Mouse (Mus musculus): Measurements from ENCODE around the gene Fbxw10. TPM values are rescaled to one million over a fixed set of nuclear protein-coding genes. Genes with fewer than 3 reads are reported as not detected.

Fbxw10 gene
- 0.24 and 0.30 TPM in 2 replicates for polyA plus RNA-seq (2014; fragmentation: Nextera tagmentation; extraction: Ambion mirVana)

GRCm38 (mm10) chr11:62846961-62847654 lies at the start of gene Fbxw10:
Fbxw10 (plus strand) TSS chr11:62847069.
- H3K4me2 ChIP-seq, result peak within 1 kb of the TSS; percentile 41
- no peaks in the 10 kb centered on the region for H3K4me1 ChIP-seq (ENCODE audit: insufficient read depth)
- DNase-seq (peak; percentile 82), ATAC-seq (ENCODE audit: insufficient read depth) (no peak)
- H3K36me3 ChIP-seq (ENCODE audit: insufficient read depth), result no peaks in the 10 kb centered on the region
- H3K27ac ChIP-seq (ENCODE audit: low read depth), result no peak within 1 kb of the TSS
- no peak for TF ChIP-seq CTCF (IDR thresholded peaks at IDR 0.05; ENCODE audit: low read depth)
- H3K4me3 ChIP-seq (ENCODE audit: low read depth, low read length), result no peak within 1 kb of the TSS
- no peaks in the 10 kb centered on the region for H3K27me3 ChIP-seq (ENCODE audit: insufficient read depth, low read length)
- peak within 1 kb of the TSS; percentile 10; the same call in 1 of the 2 replicates for H3K9ac ChIP-seq
- no peaks in the 10 kb centered on the region for H3K9me3 ChIP-seq (ENCODE audit: low read depth, low read length)
- WGBS, result 20% methylated on average over 12 of the region's 12 CpGs

- H3K27me3 ChIP-seq (ENCODE audit: insufficient read depth, low read length), result no peaks in the 10 kb centered on the region
- no peaks in the 10 kb centered on the region for H3K9me3 ChIP-seq (ENCODE audit: low read depth, low read length)
- WGBS, result 44% methylated on average over 13 of the region's 13 CpGs
- no peak for TF ChIP-seq CTCF (IDR thresholded peaks at IDR 0.05; ENCODE audit: low read depth)
- H3K4me1 ChIP-seq (ENCODE audit: insufficient read depth), result no peaks in the 10 kb centered on the region
- ATAC-seq (ENCODE audit: insufficient read depth) (no peak), DNase-seq (no peak)
- H3K9ac ChIP-seq, result no peak overlapping the region
- H3K27ac ChIP-seq (ENCODE audit: low read depth), result no peak overlapping the region
- H3K4me3 ChIP-seq (ENCODE audit: low read depth, low read length), result no peak overlapping the region
- no peaks in the 10 kb centered on the region for H3K36me3 ChIP-seq (ENCODE audit: insufficient read depth)
- H3K4me2 ChIP-seq, result peak overlapping the region; percentile 19; the same call in 1 of the 2 replicates
Observed at GRCm38 (mm10) chr11:62804119-62804518, 42.8 kb upstream of the Fbxw10 start.

- no peak for DNase-seq
- Histone ChIP-seq H3K9ac (no peak overlapping the region), H3K9me3 (ENCODE audit: low read depth, low read length) (no peaks in the 10 kb centered on the region), H3K36me3 (ENCODE audit: insufficient read depth) (no peaks in the 10 kb centered on the region), H3K4me1 (ENCODE audit: insufficient read depth) (no peaks in the 10 kb centered on the region), H3K27me3 (ENCODE audit: insufficient read depth, low read length) (no peaks in the 10 kb centered on the region), H3K27ac (ENCODE audit: low read depth) (no peak overlapping the region), H3K4me2 (no peak overlapping the region), H3K4me3 (ENCODE audit: low read depth, low read length) (no peak overlapping the region)
- no peak for TF ChIP-seq CTCF (IDR thresholded peaks at IDR 0.05; ENCODE audit: low read depth)
- ATAC-seq (ENCODE audit: insufficient read depth), result no peak
- 81% methylated on average over 2 of the region's 2 CpGs for WGBS
Observed at GRCm38 (mm10) chr11:62807965-62808364, 38.9 kb upstream of the Fbxw10 start.

GRCm38 (mm10) chr11:62809201-62809600 lies 37.7 kb upstream of the Fbxw10 start:
- Histone ChIP-seq H3K9ac (no peak overlapping the region), H3K4me3 (ENCODE audit: low read depth, low read length) (no peak overlapping the region), H3K36me3 (ENCODE audit: insufficient read depth) (no peaks in the 10 kb centered on the region), H3K4me1 (ENCODE audit: insufficient read depth) (0 out of 2 replicates have a peak, but pooled peaks cover 5% of the 10 kb centered on the region), H3K27ac (ENCODE audit: low read depth) (no peak overlapping the region), H3K9me3 (ENCODE audit: low read depth, low read length) (no peaks in the 10 kb centered on the region), H3K27me3 (ENCODE audit: insufficient read depth, low read length) (no peaks in the 10 kb centered on the region), H3K4me2 (no peak overlapping the region)
- peak; percentile 46 for DNase-seq
- TF ChIP-seq CTCF (IDR thresholded peaks at IDR 0.05; ENCODE audit: low read depth), result peak; percentile 66
- 57% methylated on average over 4 of the region's 4 CpGs for WGBS
- ATAC-seq (ENCODE audit: insufficient read depth), result no peak

GRCm38 (mm10) chr11:62812268-62812667 lies 34.6 kb upstream of the Fbxw10 start:
- no peak for TF ChIP-seq CTCF (IDR thresholded peaks at IDR 0.05; ENCODE audit: low read depth)
- no peak for ATAC-seq (ENCODE audit: insufficient read depth)
- WGBS, result 72% methylated on average over 6 of the region's 6 CpGs
- peaks cover 10% of the 10 kb centered on the region; the same call in 1 of the 2 replicates for H3K4me1 ChIP-seq (ENCODE audit: insufficient read depth)
- H3K9ac ChIP-seq, result no peak overlapping the region
- no peak overlapping the region for H3K27ac ChIP-seq (ENCODE audit: low read depth)
- H3K4me2 ChIP-seq, result no peak overlapping the region
- H3K4me3 ChIP-seq (ENCODE audit: low read depth, low read length), result no peak overlapping the region
- H3K27me3 ChIP-seq (ENCODE audit: insufficient read depth, low read length), result no peaks in the 10 kb centered on the region
- H3K36me3 ChIP-seq (ENCODE audit: insufficient read depth), result no peaks in the 10 kb centered on the region
- no peaks in the 10 kb centered on the region for H3K9me3 ChIP-seq (ENCODE audit: low read depth, low read length)
- no peak for DNase-seq

GRCm38 (mm10) chr11:62813497-62813896 lies 33.4 kb upstream of the Fbxw10 start:
- 17% methylated on average over 1 of the region's 1 CpGs for WGBS
- Histone ChIP-seq H3K4me2 (no peak overlapping the region), H3K36me3 (ENCODE audit: insufficient read depth) (no peaks in the 10 kb centered on the region), H3K27ac (ENCODE audit: low read depth) (no peak overlapping the region), H3K9me3 (ENCODE audit: low read depth, low read length) (no peaks in the 10 kb centered on the region), H3K4me3 (ENCODE audit: low read depth, low read length) (no peak overlapping the region), H3K9ac (no peak overlapping the region), H3K4me1 (ENCODE audit: insufficient read depth) (peaks cover 10% of the 10 kb centered on the region; the same call in 1 of the 2 replicates), H3K27me3 (ENCODE audit: insufficient read depth, low read length) (no peaks in the 10 kb centered on the region)
- ATAC-seq (ENCODE audit: insufficient read depth) (no peak), DNase-seq (no peak)
- no peak for TF ChIP-seq CTCF (IDR thresholded peaks at IDR 0.05; ENCODE audit: low read depth)

- Histone ChIP-seq H3K4me3 (ENCODE audit: low read depth, low read length) (no peak overlapping the region), H3K4me2 (no peak overlapping the region), H3K36me3 (ENCODE audit: insufficient read depth) (no peaks in the 10 kb centered on the region), H3K27ac (ENCODE audit: low read depth) (peak overlapping the region; percentile 37), H3K9ac (no peak overlapping the region), H3K4me1 (ENCODE audit: insufficient read depth) (peaks cover 12% of the 10 kb centered on the region; the same call in 1 of the 2 replicates), H3K9me3 (ENCODE audit: low read depth, low read length) (no peaks in the 10 kb centered on the region), H3K27me3 (ENCODE audit: insufficient read depth, low read length) (no peaks in the 10 kb centered on the region)
- no peak for TF ChIP-seq CTCF (IDR thresholded peaks at IDR 0.05; ENCODE audit: low read depth)
- ATAC-seq (ENCODE audit: insufficient read depth) (peak; percentile 44; the same call in 1 of the 2 replicates), DNase-seq (peak; percentile 34)
- WGBS, result 50% methylated on average over 6 of the region's 6 CpGs
Observed at GRCm38 (mm10) chr11:62813970-62814624, 32.8 kb upstream of the Fbxw10 start.
